8 mouse cellular contexts compared by ENCODE assay signal in genomic region chr3:104637427-104638402, GRCm38 (mm10). TPM values are rescaled to one million over a fixed set of nuclear protein-coding genes. Genes with fewer than 3 reads are reported as not detected.
DNase-seq lines count a peak whose midpoint lies in the region; ATAC-seq lines count a peak whose summit lies in the region.

No protein-coding gene starts in this region.

- peaks cover 3% of the 10 kb centered on the region; the same call in 1 of the 2 replicates for H3K4me1 ChIP-seq in forebrain, embryonic 11.5 days (replicated peaks; ENCODE audit: control insufficient read depth, insufficient read depth, low read length)
- peaks cover 10% of the 10 kb centered on the region; the same call in 1 of the 2 replicates for H3K4me1 ChIP-seq in midbrain, embryonic 14.5 days (ENCODE audit: control insufficient read depth, insufficient read depth, low read length)

- peak overlapping the region; percentile 82 for H3K4me2 ChIP-seq in forebrain, embryonic 11.5 days (ENCODE audit: low read depth, low read length, severe bottlenecking)
- H3K4me2 ChIP-seq in midbrain, embryonic 14.5 days (ENCODE audit: low read length) = peak overlapping the region; percentile 96

- H3K9ac ChIP-seq in forebrain, embryonic 11.5 days (ENCODE audit: low read length) = peak overlapping the region; percentile 90
- peak overlapping the region; percentile 74 for H3K9ac ChIP-seq in midbrain, embryonic 14.5 days (replicated peaks; ENCODE audit: low read length)

- no peak overlapping the region for H3K27ac ChIP-seq in forebrain, embryonic 11.5 days (ENCODE audit: low read depth, low read length)
- H3K27ac ChIP-seq in midbrain, embryonic 14.5 days (replicated peaks; ENCODE audit: low read depth, low read length) = 0 out of 2 replicates have a peak overlapping the region, but pooled peaks have one; percentile 14

- no peaks in the 10 kb centered on the region for H3K36me3 ChIP-seq in forebrain, embryonic 11.5 days (ENCODE audit: control insufficient read depth, insufficient read depth, low read length)
- H3K36me3 ChIP-seq in midbrain, embryonic 14.5 days (ENCODE audit: control insufficient read depth, insufficient read depth, low read length) = no peaks in the 10 kb centered on the region

- intact Hi-C loops in heart, postnatal 36 days (cut with DNase I) = loop anchor here (2.0 to 5.0 kb wide), 2 partner anchors 35 to 97 kb away; no protein-coding TSS in a partner anchor
- intact Hi-C loops in left cerebral cortex, postnatal 4 days (cut with DNase I) = no loop called here

- H3K4me3 ChIP-seq in forebrain, embryonic 11.5 days (ENCODE audit: low read depth, low read length) = peak overlapping the region; percentile 83
- H3K4me3 ChIP-seq in midbrain, embryonic 14.5 days (replicated peaks; ENCODE audit: low read depth, low read length) = peak overlapping the region; percentile 85

- peak; percentile 60 for DNase-seq in retina, adult 2 months (ENCODE audit: low read depth, low spot score)
- DNase-seq in retina, embryonic 14.5 days (ENCODE audit: low spot score) = no peak
- DNase-seq in WW6 (ENCODE audit: low read depth, low spot score) = peak; percentile 4
- no peak for DNase-seq in forebrain, embryonic 11.5 days (ENCODE audit: low spot score)
- DNase-seq in heart, postnatal 36 days = peak; percentile 50 to 74
- DNase-seq in left cerebral cortex, postnatal 4 days = peak; percentile 2
- DNase-seq in midbrain, embryonic 14.5 days = peak; percentile 32
- DNase-seq in cerebellum, adult 8-10 months = no peak

- no peaks in the 10 kb centered on the region for H3K9me3 ChIP-seq in forebrain, embryonic 11.5 days (ENCODE audit: control insufficient read depth, low read length)
- H3K9me3 ChIP-seq in midbrain, embryonic 14.5 days (ENCODE audit: control insufficient read depth, low read length) = no peaks in the 10 kb centered on the region

- no peaks in the 10 kb centered on the region for H3K27me3 ChIP-seq in forebrain, embryonic 11.5 days (ENCODE audit: control insufficient read depth, insufficient read depth, low read length)
- H3K27me3 ChIP-seq in midbrain, embryonic 14.5 days (ENCODE audit: control insufficient read depth, insufficient read depth, low read length) = no peaks in the 10 kb centered on the region

- 15% methylated on average over 38 of the region's 38 CpGs for WGBS in forebrain, embryonic 11.5 days
- 15% methylated on average over 38 of the region's 38 CpGs for WGBS in midbrain, embryonic 14.5 days

- ATAC-seq in forebrain, embryonic 11.5 days (replicated peaks; ENCODE audit: low FRiP score) = peak; percentile 20
- peak; percentile 7; the same call in 1 of the 2 replicates for ATAC-seq in midbrain, embryonic 14.5 days (ENCODE audit: low FRiP score, low TSS enrichment)

RNA-seq across cellular contexts. Expression of gene Slc16a1, which starts 0.8 kb away (rescaled TPM):
- 45.1 and 45.9 TPM in 2 replicates for polyA plus RNA-seq in forebrain, embryonic 11.5 days (2014; fragmentation: Nextera tagmentation; extraction: Ambion mirVana)
- total RNA-seq in heart, postnatal 36 days (2021) = 100 to 1,000 TPM; 163 to 166 TPM
- total RNA-seq in left cerebral cortex, postnatal 4 days (2021) = 10 to 100 TPM; 45.4 to 48.5 TPM
- polyA plus RNA-seq in midbrain, embryonic 14.5 days (2014; fragmentation: Nextera tagmentation; extraction: Ambion mirVana) = 7.4 and 8.9 TPM in 2 replicates

Comparison
In these comparisons a context has a peak if more than half of its experiments do, and no peak if none do; other contexts are left out.
1. DNase-seq: peak in retina, adult 2 months (single experiment), WW6 (single experiment), heart, postnatal 36 days (2 of 2), left cerebral cortex, postnatal 4 days (single experiment) and midbrain, embryonic 14.5 days (single experiment); none in retina, embryonic 14.5 days (single experiment), forebrain, embryonic 11.5 days (single experiment) and cerebellum, adult 8-10 months (single experiment).